Mouse (Mus musculus) right cerebral cortex, postnatal 10 days (tissue): ENCODE results near the gene Igf2r.

Experiments used
- DNase-seq, 2 experiments: peaks; one replicate each; pipeline ENCODE4 v3.0.0; 2021; ENCODE audit warnings: low spot score in 2 of 2

Igf2r gene

GRCm38 (mm10) chr17:12751218-12751617 is 18.2 kb downstream of the Igf2r start:
- no peak for DNase-seq

GRCm38 (mm10) chr17:12750591-12751170 is 18.8 kb downstream of the Igf2r start:
- no peak for DNase-seq

GRCm38 (mm10) chr17:12749421-12750367 is 19.8 kb downstream of the Igf2r start:
- DNase-seq, result no peak

- DNase-seq, result no peak
These were observed 23.7 kb downstream of the Igf2r start for GRCm38 (mm10) chr17:12745761-12746160.

GRCm38 (mm10) chr17:12744071-12744470 is 25.4 kb downstream of the Igf2r start:
- DNase-seq, result no peak

GRCm38 (mm10) chr17:12742151-12742908 is 27.1 kb downstream of the Igf2r start:
- no peak for DNase-seq

GRCm38 (mm10) chr17:12741218-12741968 is 28.1 kb downstream of the Igf2r start:
- peak; percentile 60 to 66 for DNase-seq

GRCm38 (mm10) chr17:12740317-12740716 is 29.1 kb downstream of the Igf2r start:
- no peak for DNase-seq

- DNase-seq, result no peak
These were observed 29.9 kb downstream of the Igf2r start for GRCm38 (mm10) chr17:12739516-12739915.

GRCm38 (mm10) chr17:12737934-12738333 is 31.5 kb downstream of the Igf2r start:
- DNase-seq, result no peak

- no peak for DNase-seq
These were observed 35.1 kb downstream of the Igf2r start for GRCm38 (mm10) chr17:12734205-12734857.

- no peak for DNase-seq
These were observed 36.3 kb downstream of the Igf2r start for GRCm38 (mm10) chr17:12733128-12733527.

GRCm38 (mm10) chr17:12728536-12728935 is 40.9 kb downstream of the Igf2r start:
- DNase-seq, result no peak

GRCm38 (mm10) chr17:12727748-12728147 is 41.7 kb downstream of the Igf2r start:
- no peak for DNase-seq

GRCm38 (mm10) chr17:12725871-12726270 is 43.6 kb downstream of the Igf2r start:
- no peak for DNase-seq

GRCm38 (mm10) chr17:12724767-12725744 is 44.4 kb downstream of the Igf2r start:
- peak in 1 of 2 experiments; percentile 44 for DNase-seq

- DNase-seq, result no peak
These were observed 45.3 kb downstream of the Igf2r start for GRCm38 (mm10) chr17:12723986-12724766.

- no peak for DNase-seq
These were observed 46.8 kb downstream of the Igf2r start for GRCm38 (mm10) chr17:12722622-12723021.
